Mouse (Mus musculus) limb, embryonic 11.5 days (tissue): ENCODE measurements at regions not wholly inside any gene's neighbourhood (a gene's known extent, or its start where the extent isn't known, plus 50 kb on each side); places are given as distances from the start of the nearest gene placed in this dataset.

Source experiments
- ATAC-seq: fragments of 200-750 bp; cut with Nextera tagmentation; 2 replicates; pipeline ENCODE4 v1.8.0; 2017; ENCODE audit warnings: low read depth; ENCODE audit not compliant: insufficient number of reproducible peaks, low FRiP score, low TSS enrichment
- DNase-seq: peaks from one replicate; pipeline ENCODE4 v3.0.0-alpha.2; 2015; ENCODE audit warnings: low spot score
- H3K27ac ChIP-seq: fragments of 300-500 bp; sonication (generic); replicated peaks from 2 replicates; pipeline ENCODE4 v1.5.1; 2014; ENCODE audit warnings: low read depth, mild to moderate bottlenecking, low read length
- H3K27me3 ChIP-seq: fragments of 300-500 bp; sonication (generic); 2 replicates; pipeline ENCODE4 v1.6.1; 2014; ENCODE audit warnings: mild to moderate bottlenecking, low read length, mixed read lengths; ENCODE audit not compliant: control insufficient read depth, insufficient read depth
- H3K36me3 ChIP-seq: fragments of 300-500 bp; sonication (generic); 2 replicates; pipeline ENCODE4 v1.6.1; 2014; ENCODE audit warnings: mild to moderate bottlenecking, low read length, moderate library complexity, mixed read lengths; ENCODE audit not compliant: control insufficient read depth, insufficient read depth
- H3K4me1 ChIP-seq: fragments of 300-500 bp; sonication (generic); 2 replicates; pipeline ENCODE4 v1.6.1; 2014; ENCODE audit warnings: low read length, mixed read lengths; ENCODE audit not compliant: control insufficient read depth, insufficient read depth
- H3K4me2 ChIP-seq: fragments of 300-500 bp; sonication (generic); 2 replicates; pipeline ENCODE4 v1.6.1; 2014; ENCODE audit warnings: low read depth, mild to moderate bottlenecking, moderate library complexity; ENCODE audit not compliant: severe bottlenecking
- H3K4me3 ChIP-seq: fragments of 300-500 bp; sonication (generic); 2 replicates; pipeline ENCODE4 v1.5.1; 2014; ENCODE audit warnings: low read depth, low read length
- H3K9ac ChIP-seq: fragments of 300-500 bp; sonication (generic); 2 replicates; pipeline ENCODE4 v1.6.1; 2014; ENCODE audit warnings: mild to moderate bottlenecking, low read length
- H3K9me3 ChIP-seq: fragments of 300-500 bp; sonication (generic); 2 replicates; pipeline ENCODE4 v1.6.1; 2016; ENCODE audit warnings: low read length; ENCODE audit not compliant: control insufficient read depth
- WGBS: fragments of 180-500 bp; shearing (Covaris S2); extraction: QIAGEN DNeasy Blood & Tissue Kit; methylation state at CpG from one replicate; pipeline ENCODE4 v1.1.7; 2014; 5-methylcytosine and 5-hydroxymethylcytosine counted together

GRCm38 (mm10) chr3:129130521-129130920, 69.2 kb upstream of the Pitx2 start:
- Histone ChIP-seq H3K9me3 (no peaks in the 10 kb centered on the region), H3K36me3 (no peaks in the 10 kb centered on the region), H3K4me1 (no peaks in the 10 kb centered on the region), H3K4me3 (no peak overlapping the region), H3K27me3 (no peaks in the 10 kb centered on the region), H3K9ac (no peak overlapping the region), H3K27ac (no peak overlapping the region), H3K4me2 (no peak overlapping the region)
- 97% methylated on average over 2 of the region's 2 CpGs for WGBS
- DNase-seq (no peak), ATAC-seq (no peak)

- H3K27me3 ChIP-seq = no peaks in the 10 kb centered on the region
- no peak overlapping the region for H3K9ac ChIP-seq
- H3K4me2 ChIP-seq = no peak overlapping the region
- no peak for DNase-seq
- no peak overlapping the region for H3K4me3 ChIP-seq
- no peaks in the 10 kb centered on the region for H3K36me3 ChIP-seq
- H3K27ac ChIP-seq = no peak overlapping the region
- no peak for ATAC-seq
- H3K9me3 ChIP-seq = no peaks in the 10 kb centered on the region
- WGBS = 67% methylated on average over 8 of the region's 8 CpGs
- no peaks in the 10 kb centered on the region for H3K4me1 ChIP-seq
Observed at GRCm38 (mm10) chr3:129131140-129131539, 68.5 kb upstream of the Pitx2 start.

GRCm38 (mm10) chr3:129131877-129132433, 67.7 kb upstream of the Pitx2 start:
- DNase-seq (peak; percentile 24), ATAC-seq (no peak)
- Histone ChIP-seq H3K9ac (no peak overlapping the region), H3K9me3 (no peaks in the 10 kb centered on the region), H3K27ac (no peak overlapping the region), H3K27me3 (no peaks in the 10 kb centered on the region), H3K4me2 (no peak overlapping the region), H3K4me3 (no peak overlapping the region), H3K4me1 (no peaks in the 10 kb centered on the region), H3K36me3 (no peaks in the 10 kb centered on the region)
- 62% methylated on average over 6 of the region's 6 CpGs for WGBS
